ENCODE assay signal across 8 mouse cellular contexts in genomic region chr16:95702562-95703545, GRCm38 (mm10). TPM values are rescaled to one million over a fixed set of nuclear protein-coding genes. Genes with fewer than 3 reads are reported as not detected.
DNase-seq lines count a peak whose midpoint lies in the region; ATAC-seq and TF ChIP-seq lines count a peak whose summit lies in the region.

No protein-coding gene starts in this region.

- no peak for TF ChIP-seq CTCF in kidney, adult 2 months (conservative IDR thresholded peaks at IDR 0.05; ENCODE audit: insufficient read depth, insufficient read length, low read depth, low read length)

- H3K4me2 ChIP-seq in forebrain, embryonic 12.5 days: peak overlapping the region; percentile 85

- H3K4me3 ChIP-seq in forebrain, embryonic 12.5 days (replicated peaks): peak overlapping the region; percentile 76
- H3K4me3 ChIP-seq in kidney, adult 2 months (ENCODE audit: insufficient read depth, low read depth, low read length): peak overlapping the region; percentile 86

- peaks cover 18% of the 10 kb centered on the region for H3K4me1 ChIP-seq in forebrain, embryonic 12.5 days
- H3K4me1 ChIP-seq in kidney, adult 2 months (ENCODE audit: control insufficient read depth, insufficient read depth, low read length): peaks cover 17% of the 10 kb centered on the region; the same call in 1 of the 2 replicates

- no peaks in the 10 kb centered on the region for H3K9me3 ChIP-seq in forebrain, embryonic 12.5 days

- peak overlapping the region; percentile 74 for H3K27ac ChIP-seq in forebrain, embryonic 12.5 days
- peak overlapping the region; percentile 89 for H3K27ac ChIP-seq in kidney, adult 2 months (ENCODE audit: insufficient read depth, low read depth, low read length)

- peaks cover 47% of the 10 kb centered on the region for H3K27me3 ChIP-seq in forebrain, embryonic 12.5 days
- H3K27me3 ChIP-seq in kidney, adult 2 months (replicated peaks; ENCODE audit: control insufficient read depth, insufficient read depth, low read length): no peaks in the 10 kb centered on the region

- peak overlapping the region; percentile 84 for H3K9ac ChIP-seq in forebrain, embryonic 12.5 days

- DNase-seq in cerebellum, postnatal 4 days (ENCODE audit: low spot score in 2 of 2): no peak
- DNase-seq in urinary bladder, postnatal 25 days (ENCODE audit: low spot score): peak; percentile 42
- DNase-seq in urinary bladder, postnatal 10 days (ENCODE audit: low spot score): no peak
- DNase-seq in kidney, adult 2 months: peak; percentile 51
- DNase-seq in thymus, postnatal 14 days: peak; percentile 47

- peak; percentile 50 for ATAC-seq in cerebellum, adult (ENCODE audit: insufficient number of reproducible peaks, low FRiP score, low TSS enrichment)
- ATAC-seq in forebrain, embryonic 12.5 days (ENCODE audit: low FRiP score): peak; percentile 79
- peak; percentile 70 for ATAC-seq in megakaryocyte-erythroid progenitor cell, adult 5-6 weeks (replicated peaks; ENCODE audit: low FRiP score, low TSS enrichment, poor library complexity, severe bottlenecking)

- WGBS in forebrain, embryonic 12.5 days: 1% methylated on average over 61 of the region's 62 CpGs
- 2% methylated on average over 62 of the region's 62 CpGs for WGBS in kidney, adult 2 months

- no peak for TF ChIP-seq POLR2A in kidney, adult 2 months (IDR thresholded peaks at IDR 0.05; ENCODE audit: low read depth, low read length)

- H3K36me3 ChIP-seq in forebrain, embryonic 12.5 days (replicated peaks): no peaks in the 10 kb centered on the region
- no peaks in the 10 kb centered on the region; the same call in 1 of the 2 replicates for H3K36me3 ChIP-seq in kidney, adult 2 months (ENCODE audit: control insufficient read depth, insufficient read depth, low read length)

RNA-seq across cellular contexts. Expression of gene Ets2, which starts 1.0 kb away (rescaled TPM):
- polyA plus RNA-seq in forebrain, embryonic 12.5 days (2016; fragmentation: Nextera tagmentation; extraction: Ambion mirVana): 15.4 and 17.2 TPM in 2 replicates
- 33.8 and 38.8 TPM in 2 replicates for polyA plus RNA-seq in kidney, adult 2 months (2012; rRNA removed)
- 9.0 and 9.3 TPM in 2 replicates for total RNA-seq in megakaryocyte-erythroid progenitor cell, adult 5-6 weeks (2014; fragmentation: Nextera tagmentation)
- 6.4 and 7.8 TPM in 2 replicates for total RNA-seq in megakaryocyte-erythroid progenitor cell, adult 5-6 weeks (2017)

Comparison
In these comparisons a context has a peak if more than half of its experiments do, and no peak if none do; other contexts are left out.
1. DNase-seq: peak in urinary bladder, postnatal 25 days (single experiment), kidney, adult 2 months (single experiment) and thymus, postnatal 14 days (single experiment); none in cerebellum, postnatal 4 days (0 of 2) and urinary bladder, postnatal 10 days (single experiment).
2. Peak in every context shown above with its lines, with median percentiles within 50 percentile points of each other: ATAC-seq.